Mouse (Mus musculus): ENCODE results near the gene Pmf1. TPM values are rescaled to one million over a fixed set of nuclear protein-coding genes. Genes with fewer than 3 reads are reported as not detected.
"Not testable (repeated sequence)": the region's sequence is repeated elsewhere in the genome, so short reads cannot be mapped to it uniquely, and the experiment has no call there.

The Pmf1 gene
- polyA plus RNA-seq, 1 experiment from 2014 or later, result 28.8 TPM

DNA sequence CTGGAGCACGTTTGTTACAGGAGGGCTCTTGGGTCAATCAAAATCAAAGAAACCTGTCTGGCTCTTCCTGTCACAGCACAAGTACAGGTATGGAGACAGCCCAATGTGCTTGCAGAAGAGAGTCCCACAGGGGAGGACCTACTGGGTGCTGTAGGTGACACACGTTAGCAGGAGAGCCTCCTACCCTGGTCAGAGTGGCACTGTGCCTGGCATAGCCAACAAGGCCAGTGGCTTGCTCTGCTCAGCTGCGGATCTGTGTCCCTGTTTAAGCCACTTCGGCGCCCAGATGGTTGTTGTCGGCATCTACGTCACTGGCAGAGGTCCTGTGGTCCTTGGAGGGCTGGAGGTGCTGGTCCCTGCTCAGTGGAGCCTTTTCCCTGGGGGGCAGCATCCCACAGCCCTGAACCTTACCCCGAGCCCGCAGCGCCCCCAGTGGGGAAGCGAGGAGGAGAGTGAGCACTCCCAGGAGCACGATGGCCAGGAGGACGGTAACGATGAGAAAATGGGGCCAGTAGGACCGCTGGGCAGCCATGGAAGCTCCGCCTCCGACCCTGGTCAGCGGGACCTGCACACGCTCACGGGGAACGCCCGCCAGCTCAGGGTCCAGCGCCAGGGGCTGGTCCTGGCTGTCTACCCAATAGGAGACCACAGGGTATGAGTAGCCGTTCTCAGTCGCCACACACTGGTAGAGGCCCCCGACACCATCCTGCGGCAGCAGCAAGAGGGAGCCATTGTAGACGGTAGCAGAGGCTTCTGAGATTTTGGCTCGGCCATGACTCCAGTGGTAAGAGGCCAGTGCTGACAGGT, 26.5 kb upstream of the Pmf1 start:
- no peak overlapping the region for H3K9ac ChIP-seq
- no peak overlapping the region for H3K27ac ChIP-seq (replicated peaks)
- peak overlapping the region; percentile 11 for H3K4me3 ChIP-seq

GRCm38 (mm10) chr3:88435515-88435914, 25.4 kb upstream of the Pmf1 start:
- no peak overlapping the region for H3K9ac ChIP-seq
- ATAC-seq (ENCODE audit: low FRiP score, low read depth), result no peak
- no peak overlapping the region for H3K27ac ChIP-seq (replicated peaks)
- no peak overlapping the region for H3K4me3 ChIP-seq
- peaks cover 21% of the 10 kb centered on the region for H3K36me3 ChIP-seq
- H3K9me3 ChIP-seq, result no peaks in the 10 kb centered on the region
- 0 out of 2 replicates have a peak, but pooled peaks cover under 1% of the 10 kb centered on the region for H3K4me1 ChIP-seq (replicated peaks)
- WGBS, result 62% methylated on average over 10 of the region's 10 CpGs
- H3K27me3 ChIP-seq, result no peaks in the 10 kb centered on the region
- no peak overlapping the region for H3K4me2 ChIP-seq

More for the DNA sequence above, 26.5 kb upstream of the Pmf1 start:
- H3K27me3 ChIP-seq, result no peaks in the 10 kb centered on the region
- H3K36me3 ChIP-seq, result peaks cover 21% of the 10 kb centered on the region
- 11% methylated on average over 29 of the region's 29 CpGs for WGBS
- 0 out of 2 replicates have a peak, but pooled peaks cover 6% of the 10 kb centered on the region for H3K4me1 ChIP-seq (replicated peaks)
- peak; percentile 73 for ATAC-seq (ENCODE audit: low FRiP score, low read depth)
- no peaks in the 10 kb centered on the region for H3K9me3 ChIP-seq
- H3K4me2 ChIP-seq, result peak overlapping the region; percentile 41

GRCm38 (mm10) chr3:88428639-88429038, 18.5 kb upstream of the Pmf1 start:
- H3K4me1 ChIP-seq (replicated peaks); H3K4me3 ChIP-seq; H3K27me3 ChIP-seq; H3K9me3 ChIP-seq; H3K36me3 ChIP-seq; H3K9ac ChIP-seq; H3K4me2 ChIP-seq; ATAC-seq (ENCODE audit: low FRiP score, low read depth); H3K27ac ChIP-seq (replicated peaks): not testable (repeated sequence)
- 71% methylated on average over 8 of the region's 8 CpGs for WGBS

GRCm38 (mm10) chr3:88427342-88427905, 17.3 kb upstream of the Pmf1 start:
- ATAC-seq (ENCODE audit: low FRiP score, low read depth), result no peak
- no peaks in the 10 kb centered on the region for H3K27me3 ChIP-seq
- H3K36me3 ChIP-seq, result no peaks in the 10 kb centered on the region
- H3K4me1 ChIP-seq (replicated peaks), result peaks cover 20% of the 10 kb centered on the region
- 93% methylated on average over 4 of the region's 4 CpGs for WGBS
- no peak overlapping the region for H3K4me2 ChIP-seq
- no peak overlapping the region for H3K9ac ChIP-seq
- no peak overlapping the region for H3K4me3 ChIP-seq
- H3K9me3 ChIP-seq, result no peaks in the 10 kb centered on the region
- H3K27ac ChIP-seq (replicated peaks), result no peak overlapping the region

DNA sequence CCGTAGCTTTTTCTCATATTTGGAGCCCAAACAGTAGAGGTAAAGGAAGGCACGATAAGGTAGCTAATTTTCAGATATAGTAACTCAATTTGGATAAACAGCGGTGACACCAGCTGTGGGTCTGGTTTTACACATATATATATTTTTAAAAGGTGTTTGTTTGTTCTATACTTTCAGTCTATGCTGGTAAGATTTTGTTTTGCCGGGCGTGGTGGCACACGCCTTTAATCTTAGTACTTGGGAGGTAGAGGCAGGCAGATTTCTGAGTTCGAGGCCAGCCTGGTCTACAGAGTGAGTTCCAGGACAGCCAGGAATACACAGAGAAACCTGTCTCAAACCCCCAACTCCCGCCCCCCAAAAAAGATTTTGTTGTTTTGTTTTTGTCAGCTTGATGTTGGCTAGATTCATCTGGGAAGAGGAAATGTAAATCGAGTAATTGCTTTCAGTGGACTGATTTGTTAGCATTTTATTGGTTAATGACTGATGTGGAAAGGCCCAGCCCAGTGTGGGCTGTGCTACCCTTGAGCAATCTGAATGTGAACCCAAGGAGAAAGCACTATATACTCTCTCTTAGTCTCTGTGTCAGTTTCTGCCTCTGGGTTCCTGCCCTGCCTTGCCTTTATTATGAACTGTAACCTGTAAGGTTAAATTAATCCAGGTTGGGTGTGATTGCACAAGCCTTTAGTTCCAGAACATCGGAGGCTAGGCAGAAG, 15.7 kb upstream of the Pmf1 start:
- peak overlapping the region; percentile 84 for H3K4me3 ChIP-seq
- H3K4me2 ChIP-seq, result peak overlapping the region; percentile 88; the same call in 1 of the 2 replicates
- H3K9me3 ChIP-seq, result no peaks in the 10 kb centered on the region
- ATAC-seq (ENCODE audit: low FRiP score, low read depth), result no peak
- H3K27ac ChIP-seq (replicated peaks), result peak overlapping the region; percentile 14; the same call in 1 of the 2 replicates
- 87% methylated on average over 10 of the region's 10 CpGs for WGBS
- H3K27me3 ChIP-seq, result no peaks in the 10 kb centered on the region
- peaks cover 2% of the 10 kb centered on the region; the same call in 1 of the 2 replicates for H3K36me3 ChIP-seq
- H3K4me1 ChIP-seq (replicated peaks), result peaks cover 32% of the 10 kb centered on the region
- H3K9ac ChIP-seq, result no peak overlapping the region

DNA sequence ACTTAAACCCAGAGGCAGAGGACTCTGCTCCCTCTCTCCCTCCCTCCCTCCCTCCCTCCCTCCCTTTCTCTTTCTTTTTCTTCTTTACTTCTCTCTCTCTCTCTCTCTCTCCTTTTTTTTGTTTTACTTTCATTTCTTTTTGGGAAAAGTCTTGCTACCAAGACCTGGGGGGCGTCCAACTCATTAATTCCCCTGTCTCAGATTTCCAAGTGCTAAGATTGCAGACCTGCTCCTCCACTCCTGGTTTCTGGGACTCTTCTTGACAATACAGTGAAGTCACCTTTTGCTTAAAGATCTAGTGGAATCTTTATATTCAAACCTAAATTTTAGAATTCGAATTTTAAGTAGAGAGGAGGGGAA, 15.2 kb upstream of the Pmf1 start:
- WGBS, result 8% methylated on average over 2 of the region's 2 CpGs
- H3K27ac ChIP-seq (replicated peaks), result peak overlapping the region; percentile 14; the same call in 1 of the 2 replicates

DNA sequence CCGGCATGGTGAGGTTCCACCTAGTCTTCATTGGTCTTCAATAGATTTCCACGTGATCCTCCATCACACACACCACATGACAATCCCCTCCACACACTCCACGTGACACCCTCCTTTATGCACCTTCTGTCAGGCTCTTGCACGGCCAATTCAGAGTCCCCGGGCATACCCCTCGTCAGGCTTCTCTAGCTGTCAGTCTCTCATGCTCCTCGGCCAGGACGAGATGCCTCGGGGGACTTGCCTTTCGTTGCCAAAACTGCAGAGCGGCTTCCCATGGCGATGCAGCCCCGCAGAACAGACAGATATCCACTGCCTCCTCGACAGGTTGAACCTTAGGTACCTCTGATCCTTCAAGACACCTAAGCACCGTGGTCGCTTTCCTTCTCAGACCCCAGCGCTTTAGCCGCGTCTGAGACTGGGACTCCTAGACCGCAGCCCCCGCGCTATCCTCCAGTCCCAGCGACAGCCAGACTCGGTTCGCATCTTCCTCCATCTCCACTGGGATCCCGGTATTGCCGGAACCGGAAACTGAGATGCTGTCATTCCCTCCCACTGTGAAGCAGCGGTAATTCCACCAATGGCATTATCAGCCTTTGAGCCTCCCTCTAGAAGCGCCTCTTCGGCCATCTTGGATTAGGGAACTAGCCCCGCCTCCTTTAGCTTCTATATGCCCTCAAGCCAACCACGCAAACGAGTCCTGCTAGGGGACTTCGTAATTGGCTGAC, 14.6 kb upstream of the Pmf1 start, which contains the start of gene Slc25a44:
TSS of gene Slc25a44 (minus strand) at position 535 of the 725 bp plus-strand sequence.
- peak within 1 kb of the TSS; percentile 84 for H3K27ac ChIP-seq (replicated peaks)
- under 1% methylated on average over 35 of the region's 35 CpGs for WGBS
- peaks cover 32% of the 10 kb centered on the region for H3K4me1 ChIP-seq (replicated peaks)
- H3K4me3 ChIP-seq, result peak within 1 kb of the TSS; percentile 84
- peak within 1 kb of the TSS; percentile 88 for H3K4me2 ChIP-seq
- H3K9me3 ChIP-seq, result no peaks in the 10 kb centered on the region
- peak; percentile 96 for ATAC-seq (ENCODE audit: low FRiP score, low read depth)
- peaks cover 13% of the 10 kb centered on the region for H3K36me3 ChIP-seq
- no peaks in the 10 kb centered on the region for H3K27me3 ChIP-seq
- peak within 1 kb of the TSS; percentile 79 for H3K9ac ChIP-seq

More for the DNA sequence above, 15.2 kb upstream of the Pmf1 start:
- H3K4me1 ChIP-seq (replicated peaks), result peaks cover 32% of the 10 kb centered on the region
- H3K4me2 ChIP-seq, result peak overlapping the region; percentile 88
- no peaks in the 10 kb centered on the region for H3K9me3 ChIP-seq
- H3K36me3 ChIP-seq, result peaks cover 8% of the 10 kb centered on the region
- peak overlapping the region; percentile 84 for H3K4me3 ChIP-seq
- no peak overlapping the region for H3K9ac ChIP-seq
- ATAC-seq (ENCODE audit: low FRiP score, low read depth), result no peak
- H3K27me3 ChIP-seq, result no peaks in the 10 kb centered on the region

DNA sequence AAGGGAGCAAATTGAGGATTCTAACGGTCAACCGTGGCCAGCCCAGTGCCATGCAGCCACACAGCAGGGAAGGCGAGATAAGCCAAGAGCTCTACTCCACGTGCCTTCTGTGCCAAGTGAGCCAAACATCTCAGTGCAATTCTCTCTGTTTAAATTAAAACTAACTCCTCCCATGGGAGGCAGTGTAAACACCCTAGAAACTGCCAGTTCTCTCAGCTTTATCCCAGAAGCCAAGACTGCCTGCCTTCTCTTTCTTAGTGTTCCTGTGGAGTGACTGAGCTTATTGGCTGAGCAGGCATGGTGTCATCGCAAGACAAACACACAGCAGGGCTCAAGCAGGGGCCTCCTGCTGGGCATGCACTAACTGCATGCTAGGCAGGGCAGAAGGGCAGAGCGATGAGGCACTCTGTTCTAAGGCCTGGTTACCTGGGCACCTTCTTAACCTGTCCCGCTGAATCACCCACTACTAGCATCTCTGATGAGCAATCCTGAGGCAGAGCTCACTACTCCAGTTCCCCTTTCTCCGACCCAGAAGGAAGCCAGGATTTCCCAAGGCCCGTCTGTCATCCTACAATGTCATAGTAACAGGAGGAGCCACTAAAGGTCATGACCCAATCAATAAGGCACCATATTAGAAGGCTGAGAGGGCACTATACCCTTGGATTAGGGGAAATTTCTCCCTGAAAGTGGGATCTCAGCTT, 12.0 kb upstream of the Pmf1 start:
- Histone ChIP-seq H3K36me3 (peaks cover 30% of the 10 kb centered on the region), H3K9me3 (no peaks in the 10 kb centered on the region), H3K4me1 (replicated peaks) (peaks cover 43% of the 10 kb centered on the region), H3K9ac (no peak overlapping the region), H3K27me3 (no peaks in the 10 kb centered on the region), H3K27ac (replicated peaks) (peak overlapping the region; percentile 25; the same call in 1 of the 2 replicates), H3K4me2 (peak overlapping the region; percentile 27), H3K4me3 (no peak overlapping the region)
- WGBS, result 25% methylated on average over 9 of the region's 9 CpGs
- no peak; the same call in 1 of the 2 replicates for ATAC-seq (ENCODE audit: low FRiP score, low read depth)

- no peaks in the 10 kb centered on the region for H3K9me3 ChIP-seq
- H3K4me2 ChIP-seq, result no peak overlapping the region
- no peak overlapping the region for H3K9ac ChIP-seq
- peaks cover 37% of the 10 kb centered on the region for H3K36me3 ChIP-seq
- H3K27ac ChIP-seq (replicated peaks), result no peak overlapping the region
- 96% methylated on average over 19 of the region's 19 CpGs for WGBS
- H3K4me1 ChIP-seq (replicated peaks), result peaks cover 43% of the 10 kb centered on the region
- no peak overlapping the region for H3K4me3 ChIP-seq
- no peak for ATAC-seq (ENCODE audit: low FRiP score, low read depth)
- H3K27me3 ChIP-seq, result no peaks in the 10 kb centered on the region
Observed at GRCm38 (mm10) chr3:88420771-88421170, 10.6 kb upstream of the Pmf1 start.

GRCm38 (mm10) chr3:88418016-88418415, 7.9 kb upstream of the Pmf1 start:
- Histone ChIP-seq H3K4me3 (no peak overlapping the region), H3K4me1 (replicated peaks) (peaks cover 29% of the 10 kb centered on the region), H3K27ac (replicated peaks) (no peak overlapping the region), H3K27me3 (no peaks in the 10 kb centered on the region), H3K9me3 (no peaks in the 10 kb centered on the region), H3K4me2 (no peak overlapping the region), H3K9ac (no peak overlapping the region), H3K36me3 (peaks cover 53% of the 10 kb centered on the region)
- ATAC-seq (ENCODE audit: low FRiP score, low read depth), result no peak
- WGBS, result 86% methylated on average over 6 of the region's 6 CpGs

DNA sequence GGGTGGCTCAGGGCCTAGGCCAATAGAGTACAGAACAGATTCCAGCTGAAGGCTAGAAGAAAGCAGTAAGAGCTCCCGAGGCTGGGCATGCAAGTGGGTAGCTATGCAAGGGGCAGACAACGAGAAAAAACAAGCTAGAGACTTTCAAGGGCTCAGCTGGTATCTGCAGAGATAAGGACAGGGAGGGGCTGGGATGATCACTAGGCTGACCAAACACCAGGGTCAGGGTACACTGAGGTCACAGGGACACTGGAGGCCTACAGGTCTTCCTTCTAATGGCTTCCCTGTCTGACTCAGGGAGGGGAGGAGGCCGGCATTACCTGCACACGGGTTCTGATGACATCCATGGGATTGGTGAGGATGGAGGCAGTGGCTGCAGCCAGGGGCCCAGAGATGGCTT, 5.5 kb upstream of the Pmf1 start:
- no peak for ATAC-seq (ENCODE audit: low FRiP score, low read depth)
- Histone ChIP-seq H3K27ac (replicated peaks) (no peak overlapping the region), H3K27me3 (no peaks in the 10 kb centered on the region), H3K9ac (no peak overlapping the region), H3K4me1 (replicated peaks) (peaks cover 14% of the 10 kb centered on the region), H3K4me3 (no peak overlapping the region), H3K36me3 (peaks cover 64% of the 10 kb centered on the region), H3K9me3 (no peaks in the 10 kb centered on the region), H3K4me2 (no peak overlapping the region)
- 89% methylated on average over 4 of the region's 4 CpGs for WGBS
